ENCODE assay signal across 26 mouse cellular contexts in the genomic region with DNA sequence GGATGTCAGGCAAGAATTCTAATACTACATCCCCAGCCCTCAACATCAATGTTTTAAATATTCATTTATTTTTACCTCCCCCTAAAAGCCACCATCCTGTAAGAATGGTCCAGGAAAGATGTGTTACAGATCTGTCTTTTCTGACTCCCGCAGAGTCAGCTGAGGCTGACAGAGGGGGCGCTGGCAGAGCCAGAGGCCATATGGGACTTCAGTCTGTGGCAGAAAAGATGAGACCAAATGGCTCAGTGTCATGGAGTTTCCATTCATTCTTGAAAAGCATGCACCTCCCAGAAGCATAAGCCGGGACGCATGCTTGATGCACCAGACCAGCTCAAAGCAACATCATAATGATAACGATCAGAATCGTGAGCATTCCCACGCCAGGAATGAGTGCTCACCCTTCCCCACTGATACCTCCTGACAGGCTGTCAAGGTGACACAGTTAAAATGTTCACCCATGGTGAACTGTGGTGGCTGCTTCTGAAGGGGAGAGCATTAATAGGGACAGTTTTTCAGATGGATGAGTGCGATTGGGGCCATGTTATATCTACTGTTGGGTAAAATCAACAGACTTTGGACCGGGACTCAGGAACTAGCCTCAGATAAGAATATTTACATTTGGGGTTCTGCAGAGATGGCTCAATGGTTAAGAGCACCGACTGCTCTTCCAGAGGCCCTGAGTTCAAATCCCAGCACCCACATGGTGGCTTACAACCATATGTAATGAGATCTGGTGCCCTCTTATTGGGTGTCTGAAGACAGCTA. TPM values are rescaled to one million over a fixed set of nuclear protein-coding genes. Genes with fewer than 3 reads are reported as not detected.
DNase-seq lines count a peak whose midpoint lies in the region; ATAC-seq lines count a peak whose summit lies in the region.
"Had no signal": no experiment of that assay in that cellular context is flagged by ENCODE, and none has a peak within 500 bp of the region (broad histone marks: within the 10 kb centered on the region; RNA-seq: fewer than 3 reads in every experiment).

No protein-coding gene starts in this region.

- no peaks in the 10 kb centered on the region for H3K27me3 ChIP-seq in intestine, embryonic 16.5 days (replicated peaks; ENCODE audit: control insufficient read depth, insufficient read depth, low read length)
- H3K27me3 ChIP-seq: embryonic facial prominence, embryonic 13.5 days; heart, embryonic 13.5 days; hindbrain, embryonic 15.5 days; liver, embryonic 13.5 days; lung, embryonic 15.5 days had no signal

- H3K36me3 ChIP-seq in intestine, embryonic 16.5 days (ENCODE audit: control insufficient read depth, insufficient read depth, low read length): no peaks in the 10 kb centered on the region
- H3K36me3 ChIP-seq: embryonic facial prominence, embryonic 13.5 days; heart, embryonic 13.5 days; hindbrain, embryonic 15.5 days; limb, embryonic 10.5 days; lung, embryonic 15.5 days had no signal

- H3K9ac ChIP-seq in intestine, embryonic 16.5 days (ENCODE audit: low read depth, low read length): no peak overlapping the region
- H3K9ac ChIP-seq: embryonic facial prominence, embryonic 13.5 days; heart, embryonic 13.5 days; hindbrain, embryonic 15.5 days; liver, embryonic 13.5 days; lung, embryonic 15.5 days had no signal

- H3K27ac ChIP-seq in intestine, embryonic 16.5 days (ENCODE audit: low read length): no peak overlapping the region
- H3K27ac ChIP-seq: embryonic facial prominence, embryonic 13.5 days; heart, embryonic 13.5 days; hindbrain, embryonic 15.5 days; kidney, postnatal 0 days; limb, embryonic 10.5 days; liver, embryonic 13.5 days; lung, embryonic 15.5 days; macrophage had no signal

- no peaks in the 10 kb centered on the region for H3K9me3 ChIP-seq in intestine, embryonic 16.5 days (ENCODE audit: control insufficient read depth, low read length)
- H3K9me3 ChIP-seq: embryonic facial prominence, embryonic 13.5 days; heart, embryonic 13.5 days; hindbrain, embryonic 15.5 days; limb, embryonic 10.5 days; liver, embryonic 13.5 days; lung, embryonic 15.5 days had no signal

- DNase-seq in layer of hippocampus, adult 11-12 months (ENCODE audit: low spot score): peak; percentile 10
- no peak for DNase-seq in layer of hippocampus, adult 8-10 months (ENCODE audit: low spot score in 2 of 2)
- peak; percentile 53 for DNase-seq in brain, adult 2 months (ENCODE audit: low read depth, low spot score)
- peak; percentile 14 for DNase-seq in cerebellum, adult 11 months
- DNase-seq in cerebellum, postnatal 10 days: peak; percentile 81 to 85
- no peak for DNase-seq in right cerebral cortex, adult 2 months (ENCODE audit: low spot score in 2 of 2)
- no peak for DNase-seq in spleen, postnatal 4 days (ENCODE audit: low spot score in 2 of 2)
- DNase-seq: adrenal gland, postnatal 36 days; B cell, adult 2 months; heart, adult 18-20 months; liver, embryonic 13.5 days; thymus, postnatal 25 days had no signal

- H3K4me2 ChIP-seq in intestine, embryonic 16.5 days (ENCODE audit: low read depth, low read length): no peak overlapping the region
- H3K4me2 ChIP-seq: embryonic facial prominence, embryonic 13.5 days; heart, embryonic 13.5 days; hindbrain, embryonic 15.5 days; liver, embryonic 13.5 days; lung, embryonic 15.5 days; midbrain, embryonic 11.5 days had no signal

- H3K4me3 ChIP-seq in intestine, embryonic 16.5 days (ENCODE audit: low read length): no peak overlapping the region
- H3K4me3 ChIP-seq: embryonic facial prominence, embryonic 13.5 days; heart, embryonic 13.5 days; hindbrain, embryonic 15.5 days; limb, embryonic 10.5 days; liver, embryonic 13.5 days; lung, embryonic 15.5 days had no signal

- no peaks in the 10 kb centered on the region for H3K4me1 ChIP-seq in intestine, embryonic 16.5 days (ENCODE audit: control insufficient read depth, insufficient read depth, low read length)
- H3K4me1 ChIP-seq: heart, embryonic 13.5 days; hindbrain, embryonic 15.5 days; liver, embryonic 13.5 days; lung, embryonic 15.5 days had no signal

- WGBS in intestine, embryonic 16.5 days: 76% methylated on average over 10 of the region's 10 CpGs

- ATAC-seq in intestine, embryonic 16.5 days: no peak
- ATAC-seq: intestine, postnatal 0 days had no signal

RNA-seq across cellular contexts. Expression of a gene that starts 6.6 kb away (rescaled TPM):
- total RNA-seq in layer of hippocampus, adult 8-10 months (2022): not detected
- 0.59 and 1.8 TPM in 2 replicates for polyA plus RNA-seq in intestine, embryonic 16.5 days (2015; fragmentation: Nextera tagmentation; extraction: Ambion mirVana)
- total RNA-seq: heart, adult 18-20 months; heart, postnatal 25 days; monocyte, adult 5-6 weeks had no signal
- polyA plus RNA-seq: embryonic facial prominence, embryonic 13.5 days; limb, embryonic 10.5 days; macrophage; midbrain, embryonic 11.5 days; neural tube, embryonic 11.5 days had no signal

RNA-seq across cellular contexts. Expression of a gene that starts 43.0 kb away (rescaled TPM):
- total RNA-seq in layer of hippocampus, adult 8-10 months (2022): under 1 TPM; 0.21 to 0.58 (median 0.35) TPM
- 0.26 and 0.94 TPM in 2 replicates for polyA plus RNA-seq in intestine, embryonic 16.5 days (2015; fragmentation: Nextera tagmentation; extraction: Ambion mirVana)
- total RNA-seq: gastrocnemius, adult 8-10 months; heart, adult 18-20 months; heart, postnatal 25 days; monocyte, adult 5-6 weeks had no signal
- polyA plus RNA-seq: embryonic facial prominence, embryonic 13.5 days; limb, embryonic 10.5 days; lung, embryonic 15.5 days; macrophage; midbrain, embryonic 11.5 days; neural tube, embryonic 11.5 days had no signal

RNA-seq across cellular contexts. Expression of a gene that starts 43.1 kb away (rescaled TPM):
- under 1 TPM; 0.16 to 0.79 (median 0.28) TPM for total RNA-seq in layer of hippocampus, adult 8-10 months (2022)
- 0.20 and 0.50 TPM in 2 replicates for polyA plus RNA-seq in intestine, embryonic 16.5 days (2015; fragmentation: Nextera tagmentation; extraction: Ambion mirVana)
- total RNA-seq: heart, adult 18-20 months; heart, postnatal 25 days; monocyte, adult 5-6 weeks had no signal
- polyA plus RNA-seq: limb, embryonic 10.5 days; lung, embryonic 15.5 days; macrophage; midbrain, embryonic 11.5 days; neural tube, embryonic 11.5 days had no signal

Comparison
In these comparisons a context has a peak if more than half of its experiments do, and no peak if none do; other contexts are left out.
1. DNase-seq: peak in layer of hippocampus, adult 11-12 months (single experiment), brain, adult 2 months (single experiment), cerebellum, adult 11 months (single experiment) and cerebellum, postnatal 10 days (2 of 2); none in layer of hippocampus, adult 8-10 months (0 of 2), right cerebral cortex, adult 2 months (0 of 2) and spleen, postnatal 4 days (0 of 2).